Mouse (Mus musculus) stomach, embryonic 16.5 days (tissue): ENCODE data around the gene T2. TPM values are rescaled to one million over a fixed set of nuclear protein-coding genes. Genes with fewer than 3 reads are reported as not detected.

Experiments used
- ATAC-seq: fragments of 200-750 bp; cut with Nextera tagmentation; 2 replicates; pipeline ENCODE4 v1.8.0; 2017; ENCODE audit warnings: moderate number of reproducible peaks, moderate TSS enrichment; ENCODE audit not compliant: insufficient read depth, low FRiP score
- H3K27ac ChIP-seq: fragments of 300-500 bp; sonication (generic); 2 replicates; pipeline ENCODE4 v1.5.1; 2014; ENCODE audit warnings: low read length
- H3K27me3 ChIP-seq: fragments of 300-500 bp; sonication (generic); 2 replicates; pipeline ENCODE4 v1.6.1; 2014; ENCODE audit warnings: low read length, control low read depth, mixed read lengths; ENCODE audit not compliant: control insufficient read depth, insufficient read depth
- H3K36me3 ChIP-seq: fragments of 300-500 bp; sonication (generic); 2 replicates; pipeline ENCODE4 v1.6.1; 2014; ENCODE audit warnings: low read length; ENCODE audit not compliant: control insufficient read depth, insufficient read depth
- H3K4me1 ChIP-seq: fragments of 300-500 bp; sonication (generic); 2 replicates; pipeline ENCODE4 v1.6.1; 2014; ENCODE audit warnings: low read length, control low read depth, mixed read lengths; ENCODE audit not compliant: control insufficient read depth, insufficient read depth
- H3K4me2 ChIP-seq: fragments of 300-500 bp; sonication (generic); 2 replicates; pipeline ENCODE4 v1.6.1; 2014; ENCODE audit warnings: low read depth, low read length, mixed read lengths
- H3K4me3 ChIP-seq: fragments of 300-500 bp; sonication (generic); replicated peaks from 2 replicates; pipeline ENCODE4 v1.5.1; 2014; ENCODE audit warnings: mild to moderate bottlenecking, low read length
- H3K9ac ChIP-seq: fragments of 300-500 bp; sonication (generic); 2 replicates; pipeline ENCODE4 v1.6.1; 2014; ENCODE audit warnings: low read length
- H3K9me3 ChIP-seq: fragments of 300-500 bp; sonication (generic); replicated peaks from 2 replicates; pipeline ENCODE4 v1.6.1; 2016; ENCODE audit warnings: low read length, control low read depth; ENCODE audit not compliant: control insufficient read depth
- whole genome bisulfite sequencing: fragments of 180-500 bp; shearing (Covaris S2); extraction: QIAGEN DNeasy Blood & Tissue Kit; methylation state at CpG from one replicate; pipeline ENCODE4 v1.1.7; 2014; 5-methylcytosine and 5-hydroxymethylcytosine counted together
- polyA plus RNA-seq: library from polyadenylated mRNA; unstranded; fragments of >200 nt; fragmentation: Nextera tagmentation; extraction: Ambion mirVana; gene quantifications from 2 replicates; pipeline ENCODE4 v1.2.1, GENCODE M21; 2015

T2 gene
- polyA plus RNA-seq, 1 experiment from 2014 or later, result 0.13 TPM

DNA sequence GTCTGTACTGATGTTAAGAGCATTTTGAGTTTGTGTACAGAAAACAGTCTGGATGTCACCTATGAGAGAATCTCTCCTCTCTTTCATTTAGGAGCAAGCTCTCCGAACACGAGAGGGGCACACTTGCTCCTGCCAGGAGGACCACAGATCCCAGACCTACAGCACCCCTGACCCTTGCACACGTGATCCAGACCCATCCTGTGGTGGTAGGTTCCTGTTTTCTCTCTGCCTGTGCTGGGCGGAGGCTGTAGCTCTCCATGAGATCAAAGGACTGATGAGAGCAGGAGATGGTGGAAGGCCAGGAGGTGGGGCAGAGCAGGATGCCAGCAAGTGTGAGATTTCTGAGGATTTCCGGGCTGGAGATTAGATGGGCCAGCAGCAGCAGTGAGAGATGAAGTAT is 65.7 kb downstream of the T2 start:
- no peak overlapping the region for H3K4me2 ChIP-seq
- no peak for ATAC-seq
- H3K9ac ChIP-seq, result no peak overlapping the region
- 29% methylated on average over 5 of the region's 5 CpGs for WGBS
- H3K36me3 ChIP-seq, result no peaks in the 10 kb centered on the region
- no peaks in the 10 kb centered on the region for H3K27me3 ChIP-seq
- no peaks in the 10 kb centered on the region for H3K9me3 ChIP-seq
- H3K4me1 ChIP-seq, result no peaks in the 10 kb centered on the region
- H3K4me3 ChIP-seq, result no peak overlapping the region
- H3K27ac ChIP-seq, result no peak overlapping the region

DNA sequence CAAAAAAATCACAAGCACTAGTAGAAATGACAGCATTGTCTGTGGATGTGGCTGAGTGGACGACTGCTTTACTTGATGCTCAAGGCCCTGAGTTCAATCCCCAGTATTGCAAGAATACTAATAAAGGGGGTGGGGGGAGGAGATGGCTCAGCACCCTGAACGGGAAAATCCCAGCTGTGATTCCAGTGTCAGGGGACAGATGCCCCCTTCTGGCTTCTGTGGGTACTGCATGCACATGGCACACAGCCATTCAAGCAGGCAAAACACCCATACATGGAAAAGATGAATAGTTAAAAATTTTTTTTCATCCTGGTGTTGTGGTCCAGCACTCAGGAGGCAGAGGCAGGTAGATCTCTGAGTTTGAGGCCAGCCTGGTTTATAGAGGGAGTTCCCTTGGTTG is 67.5 kb downstream of the T2 start:
- no peak overlapping the region for H3K9ac ChIP-seq
- H3K9me3 ChIP-seq, result no peaks in the 10 kb centered on the region
- no peak overlapping the region for H3K4me3 ChIP-seq
- no peaks in the 10 kb centered on the region for H3K4me1 ChIP-seq
- no peak overlapping the region for H3K27ac ChIP-seq
- H3K27me3 ChIP-seq, result peaks cover 4% of the 10 kb centered on the region; the same call in 1 of the 2 replicates
- no peak for ATAC-seq
- no peaks in the 10 kb centered on the region for H3K36me3 ChIP-seq
- 52% methylated on average over 2 of the region's 2 CpGs for WGBS
- no peak overlapping the region for H3K4me2 ChIP-seq

DNA sequence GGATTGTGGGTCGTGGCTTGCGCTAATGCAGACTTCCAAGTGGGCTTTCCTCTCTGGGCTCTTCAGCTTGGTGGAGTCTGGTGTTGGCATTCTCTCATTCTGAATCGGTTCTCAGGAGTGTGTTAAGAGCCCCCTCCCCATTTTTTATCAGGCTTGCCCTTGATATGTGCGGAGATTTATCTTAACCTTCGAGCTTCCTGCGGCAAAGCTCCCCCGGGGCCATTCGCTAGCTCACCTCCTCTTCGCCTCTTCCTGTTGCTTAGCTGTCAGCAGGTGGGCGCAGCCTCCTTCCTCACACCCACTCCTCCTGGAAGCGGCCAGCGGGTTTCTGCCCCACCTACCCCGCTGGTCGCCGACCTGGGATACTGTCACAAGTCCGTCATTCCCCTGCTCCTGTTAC is 73.6 kb downstream of the T2 start:
- no peak for ATAC-seq
- H3K9ac ChIP-seq, result no peak overlapping the region
- H3K36me3 ChIP-seq, result no peaks in the 10 kb centered on the region
- no peak overlapping the region for H3K4me2 ChIP-seq
- no peak overlapping the region for H3K4me3 ChIP-seq
- H3K27me3 ChIP-seq, result peaks cover 55% of the 10 kb centered on the region
- H3K4me1 ChIP-seq, result no peaks in the 10 kb centered on the region; the same call in 1 of the 2 replicates
- 2% methylated on average over 16 of the region's 16 CpGs for WGBS
- H3K27ac ChIP-seq, result no peak overlapping the region
- no peaks in the 10 kb centered on the region for H3K9me3 ChIP-seq

DNA sequence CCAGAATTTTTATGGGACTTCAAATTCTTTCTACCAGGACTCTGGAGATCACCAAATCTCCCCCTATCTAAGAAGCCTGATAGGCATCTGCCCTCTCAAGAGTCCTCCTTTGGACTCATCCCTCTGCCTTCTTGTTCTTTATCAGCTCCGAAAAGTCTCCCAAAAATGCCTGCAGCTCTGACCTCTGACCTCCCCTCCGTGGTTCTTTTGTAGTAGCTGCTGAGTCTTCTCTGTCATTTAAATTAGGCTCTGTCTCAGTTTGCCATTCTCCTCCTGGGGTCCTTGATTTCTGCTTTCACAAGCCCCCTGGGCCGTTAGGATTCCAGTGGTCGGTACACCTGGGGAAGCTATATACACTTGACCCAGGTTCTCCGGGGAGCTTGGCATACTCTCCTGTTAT is 74.1 kb downstream of the T2 start:
- WGBS, result 3% methylated on average over 5 of the region's 5 CpGs
- H3K4me2 ChIP-seq, result no peak overlapping the region
- H3K27me3 ChIP-seq, result peaks cover 60% of the 10 kb centered on the region
- no peaks in the 10 kb centered on the region for H3K9me3 ChIP-seq
- H3K9ac ChIP-seq, result no peak overlapping the region
- ATAC-seq, result no peak
- no peaks in the 10 kb centered on the region; the same call in 1 of the 2 replicates for H3K4me1 ChIP-seq
- H3K27ac ChIP-seq, result no peak overlapping the region
- H3K36me3 ChIP-seq, result no peaks in the 10 kb centered on the region
- H3K4me3 ChIP-seq, result no peak overlapping the region

DNA sequence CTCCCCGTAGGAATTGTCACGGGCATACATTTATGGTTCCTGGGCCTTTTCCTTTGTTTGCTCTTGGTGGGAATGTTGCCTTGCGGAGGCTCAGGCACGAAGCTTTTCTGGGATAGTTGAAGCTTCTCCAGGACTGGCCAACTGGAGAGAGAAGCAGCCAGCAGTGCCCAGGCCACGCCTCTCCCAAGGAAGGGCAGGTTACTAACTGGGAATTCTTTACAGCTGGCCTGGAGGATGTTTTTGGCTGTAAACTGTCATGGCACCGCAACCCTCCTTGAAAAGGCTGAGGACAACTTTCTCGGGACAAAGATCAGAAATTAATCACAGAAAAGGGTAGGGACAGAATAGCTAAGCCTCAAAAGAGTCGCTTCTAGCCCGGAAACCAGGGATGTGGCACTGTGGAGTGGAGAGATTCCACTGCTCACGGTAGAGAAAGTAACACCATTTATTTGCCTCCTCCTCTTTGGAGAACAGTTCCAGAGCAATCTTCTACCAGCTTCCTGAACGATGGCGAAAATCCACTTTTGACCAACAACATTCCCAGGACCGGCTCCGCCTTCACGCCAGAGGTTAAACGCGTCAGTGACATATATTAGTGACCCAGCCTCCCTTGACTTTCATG is 76.5 kb downstream of the T2 start:
- Histone ChIP-seq H3K27me3 (peaks cover 83% of the 10 kb centered on the region), H3K4me3 (no peak overlapping the region), H3K4me2 (no peak overlapping the region), H3K36me3 (no peaks in the 10 kb centered on the region), H3K9me3 (no peaks in the 10 kb centered on the region), H3K27ac (no peak overlapping the region), H3K4me1 (no peaks in the 10 kb centered on the region; the same call in 1 of the 2 replicates), H3K9ac (no peak overlapping the region)
- WGBS, result 3% methylated on average over 17 of the region's 17 CpGs
- no peak for ATAC-seq

DNA sequence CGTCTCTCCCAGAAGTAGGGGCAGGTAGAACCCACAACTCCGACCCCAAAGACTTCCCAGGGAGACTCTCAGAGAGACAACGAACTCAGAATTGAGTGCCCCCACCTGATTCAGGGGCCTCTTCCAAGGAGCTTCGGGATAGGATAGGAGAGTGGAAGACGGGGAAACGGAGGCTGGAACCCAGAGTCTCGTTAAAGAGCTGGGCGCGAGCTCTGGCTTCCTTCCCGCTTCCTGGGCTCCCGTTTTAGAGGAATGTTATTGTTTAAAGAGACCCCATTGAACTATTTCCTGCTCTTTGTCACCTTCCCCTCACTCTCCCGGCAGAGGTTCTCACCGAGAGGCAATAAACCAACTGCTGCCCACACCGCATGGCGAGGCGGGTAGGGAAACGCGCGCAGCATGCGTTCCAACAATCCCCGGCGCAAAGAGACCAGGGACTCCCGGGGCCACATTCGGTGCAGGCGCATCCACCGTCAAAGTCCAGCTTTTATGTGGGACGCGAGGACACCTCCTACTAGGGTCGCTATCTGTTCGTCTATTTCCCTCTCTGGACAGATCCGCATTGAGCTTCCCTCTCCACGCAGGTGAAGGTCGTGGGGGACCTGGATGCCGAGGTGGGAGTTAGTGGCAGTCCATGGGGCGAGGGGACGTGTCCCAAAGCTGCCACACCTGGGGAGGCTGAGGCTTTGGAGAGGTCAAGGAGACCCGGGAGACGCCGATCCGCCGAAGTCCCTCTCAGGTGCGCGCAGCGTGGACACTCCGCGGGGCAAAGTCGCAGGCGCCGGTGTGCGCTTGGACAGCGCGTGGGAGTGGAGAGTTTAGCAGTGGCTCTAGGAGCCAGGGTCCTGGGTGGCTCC is 77.6 kb downstream of the T2 start:
- 1% methylated on average over 52 of the region's 52 CpGs for WGBS
- H3K9me3 ChIP-seq, result no peaks in the 10 kb centered on the region
- H3K4me2 ChIP-seq, result peak overlapping the region; percentile 43
- peaks cover 85% of the 10 kb centered on the region for H3K27me3 ChIP-seq
- no peak overlapping the region for H3K27ac ChIP-seq
- H3K9ac ChIP-seq, result no peak overlapping the region
- H3K4me1 ChIP-seq, result no peaks in the 10 kb centered on the region; the same call in 1 of the 2 replicates
- ATAC-seq, result 0 out of 2 replicates have a peak, but pooled peaks have one; percentile 25
- H3K36me3 ChIP-seq, result no peaks in the 10 kb centered on the region
- peak overlapping the region; percentile 27 for H3K4me3 ChIP-seq

DNA sequence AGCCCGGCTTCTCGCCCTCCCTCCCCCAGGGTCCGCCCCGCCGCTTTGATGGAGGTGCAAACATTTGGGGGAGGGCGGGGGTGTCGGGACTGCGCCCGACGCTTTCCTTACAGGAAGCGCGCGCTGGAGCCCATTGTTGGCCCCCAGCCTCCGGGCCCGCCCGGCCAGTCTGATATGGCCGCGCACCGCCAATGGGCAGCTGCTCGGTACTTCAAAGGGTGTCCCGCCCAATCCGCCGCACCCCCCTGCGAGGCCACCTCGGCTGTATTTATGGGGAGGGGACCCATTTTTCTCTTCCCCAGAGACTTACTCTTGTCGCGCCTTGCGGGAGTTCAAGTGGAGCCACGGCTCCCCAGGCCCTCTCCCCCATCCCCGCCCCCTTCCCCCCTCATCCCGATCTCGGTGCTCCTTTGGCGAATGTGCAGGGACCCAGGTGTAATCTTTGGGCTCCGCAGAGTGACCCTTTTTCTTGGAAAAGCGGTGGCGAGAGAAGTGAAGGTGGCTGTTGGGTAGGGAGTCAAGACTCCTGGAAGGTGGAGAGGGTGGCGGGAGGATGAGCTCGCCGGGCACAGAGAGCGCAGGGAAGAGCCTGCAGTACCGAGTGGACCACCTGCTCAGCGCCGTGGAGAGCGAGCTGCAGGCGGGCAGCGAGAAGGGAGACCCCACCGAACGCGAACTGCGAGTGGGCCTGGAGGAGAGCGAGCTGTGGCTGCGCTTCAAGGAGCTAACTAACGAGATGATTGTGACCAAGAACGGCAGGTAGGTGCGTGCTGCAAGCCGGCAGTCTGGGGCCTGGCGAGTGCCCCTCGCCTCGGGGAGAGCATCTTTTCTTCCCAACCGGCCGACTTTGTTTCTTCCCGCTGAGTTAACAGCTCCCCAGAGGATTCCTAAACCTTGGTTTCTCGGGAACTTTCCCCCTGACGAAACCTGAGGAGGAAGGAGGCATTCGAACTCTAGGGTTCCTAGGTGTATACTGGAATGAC is 78.5 kb downstream of the T2 start, which contains the start of gene T:
TSS of gene T (plus strand) at position 446 of the 983 bp plus-strand sequence.
- peak within 1 kb of the TSS; percentile 27 for H3K4me3 ChIP-seq
- H3K4me1 ChIP-seq, result no peaks in the 10 kb centered on the region; the same call in 1 of the 2 replicates
- H3K9me3 ChIP-seq, result no peaks in the 10 kb centered on the region
- H3K27me3 ChIP-seq, result peaks cover 82% of the 10 kb centered on the region
- no peak for ATAC-seq
- H3K36me3 ChIP-seq, result no peaks in the 10 kb centered on the region
- WGBS, result under 1% methylated on average over 65 of the region's 65 CpGs
- H3K4me2 ChIP-seq, result peak within 1 kb of the TSS; percentile 43
- H3K27ac ChIP-seq, result no peak within 1 kb of the TSS
- H3K9ac ChIP-seq, result no peak within 1 kb of the TSS

DNA sequence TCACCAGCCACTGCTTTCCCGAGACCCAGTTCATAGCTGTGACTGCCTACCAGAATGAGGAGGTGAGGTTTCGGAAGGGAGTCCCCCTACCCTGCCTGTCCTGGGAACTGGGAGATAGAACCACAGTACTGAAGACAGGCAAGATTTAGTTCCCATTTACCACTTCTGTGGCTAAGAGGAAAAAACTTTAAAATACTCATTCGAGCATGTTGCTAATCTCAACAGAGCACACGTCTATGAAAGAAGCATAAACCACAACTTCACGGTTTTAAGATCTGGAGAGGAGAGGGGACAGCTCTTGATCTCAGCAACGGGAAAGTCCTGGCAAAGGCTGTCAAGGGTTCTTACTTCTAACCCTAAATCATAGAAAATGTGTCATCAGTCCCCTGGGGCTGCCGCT is 80.4 kb downstream of the T2 start:
- no peaks in the 10 kb centered on the region for H3K9me3 ChIP-seq
- 51% methylated on average over 7 of the region's 7 CpGs for WGBS
- peaks cover 65% of the 10 kb centered on the region for H3K27me3 ChIP-seq
- no peak overlapping the region for H3K27ac ChIP-seq
- no peaks in the 10 kb centered on the region; the same call in 1 of the 2 replicates for H3K4me1 ChIP-seq
- H3K4me2 ChIP-seq, result no peak overlapping the region
- H3K4me3 ChIP-seq, result no peak overlapping the region
- no peak for ATAC-seq
- no peak overlapping the region for H3K9ac ChIP-seq
- no peaks in the 10 kb centered on the region for H3K36me3 ChIP-seq
